Mouse (Mus musculus): Measurements from ENCODE around the gene Lmo2. TPM values are rescaled to one million over a fixed set of nuclear protein-coding genes. Genes with fewer than 3 reads are reported as not detected.

Gene Lmo2
- polyA plus RNA-seq, 1 experiment = 585 TPM

DNA sequence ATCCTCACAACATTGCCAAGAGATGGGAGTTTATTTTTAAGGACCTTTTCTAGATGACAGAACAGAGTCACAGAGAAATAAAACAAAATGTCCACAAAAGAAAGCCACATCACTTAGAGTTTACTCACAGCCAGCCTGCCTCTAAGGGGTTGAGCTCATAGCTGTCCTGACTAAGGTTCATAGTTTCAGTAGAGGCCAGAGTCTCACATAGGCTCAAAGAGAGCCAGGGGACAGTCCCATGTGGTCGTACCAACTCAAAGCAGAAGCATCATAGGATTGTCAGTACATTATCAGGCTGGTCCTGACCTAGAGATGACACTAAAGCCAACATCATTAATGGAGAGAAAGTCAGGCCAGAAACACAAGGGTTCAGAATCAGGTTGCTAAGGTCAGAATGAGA, 19.2 kb upstream of the Lmo2 start:
- no peak for TF ChIP-seq FLI1 (IDR thresholded peaks at IDR 0.05; ENCODE audit: low read length)
- no peak for TF ChIP-seq GATA1 (IDR thresholded peaks at IDR 0.05; ENCODE audit: borderline replicate concordance, low read length)
- Histone ChIP-seq H3K36me3 (replicated peaks; ENCODE audit: low read length) (no peaks in the 10 kb centered on the region), H3K9me3 (no peaks in the 10 kb centered on the region), H3K27me3 (replicated peaks) (no peaks in the 10 kb centered on the region), H3K4me1 (peaks cover 94% of the 10 kb centered on the region), H3K4me3 (replicated peaks) (no peak overlapping the region)

DNA sequence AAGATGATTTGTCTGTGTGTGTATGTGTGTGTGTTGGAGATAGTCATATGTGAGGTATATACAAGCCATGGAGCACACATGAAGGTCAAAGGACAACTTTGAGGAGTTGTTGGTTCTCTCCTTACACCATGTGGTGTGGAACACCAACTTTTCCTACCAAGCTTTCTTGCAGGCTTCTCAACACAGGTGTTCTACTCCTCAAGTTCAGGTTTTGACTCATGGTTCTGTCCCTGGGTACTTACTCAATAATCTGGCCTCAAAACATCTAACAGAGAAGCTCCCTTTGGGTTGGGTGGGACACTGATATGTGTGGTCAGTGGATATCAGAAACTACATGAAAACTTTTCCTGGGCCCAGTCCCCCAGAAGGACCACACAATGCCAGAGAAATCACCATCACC, 18.8 kb upstream of the Lmo2 start:
- Histone ChIP-seq H3K9me3 (no peaks in the 10 kb centered on the region), H3K4me3 (replicated peaks) (no peak overlapping the region), H3K27me3 (replicated peaks) (no peaks in the 10 kb centered on the region), H3K36me3 (replicated peaks; ENCODE audit: low read length) (no peaks in the 10 kb centered on the region), H3K4me1 (peaks cover 94% of the 10 kb centered on the region)
- TF ChIP-seq FLI1 (IDR thresholded peaks at IDR 0.05; ENCODE audit: low read length) = no peak
- no peak for TF ChIP-seq GATA1 (IDR thresholded peaks at IDR 0.05; ENCODE audit: borderline replicate concordance, low read length)

- peaks cover 94% of the 10 kb centered on the region for H3K4me1 ChIP-seq
- H3K4me3 ChIP-seq (replicated peaks) = no peak overlapping the region
- no peaks in the 10 kb centered on the region for H3K9me3 ChIP-seq
- no peaks in the 10 kb centered on the region for H3K27me3 ChIP-seq (replicated peaks)
- H3K36me3 ChIP-seq (replicated peaks; ENCODE audit: low read length) = no peaks in the 10 kb centered on the region
- TF ChIP-seq FLI1 (IDR thresholded peaks at IDR 0.05; ENCODE audit: low read length) = no peak
- no peak for TF ChIP-seq GATA1 (IDR thresholded peaks at IDR 0.05; ENCODE audit: borderline replicate concordance, low read length)
Measured at GRCm38 (mm10) chr2:103941085-103941484, 16.7 kb upstream of the Lmo2 start.

GRCm38 (mm10) chr2:103944859-103945258, 12.9 kb upstream of the Lmo2 start:
- Histone ChIP-seq H3K4me1 (peaks cover 94% of the 10 kb centered on the region), H3K36me3 (replicated peaks; ENCODE audit: low read length) (no peaks in the 10 kb centered on the region), H3K9me3 (no peaks in the 10 kb centered on the region), H3K27me3 (replicated peaks) (no peaks in the 10 kb centered on the region), H3K4me3 (replicated peaks) (peak overlapping the region; percentile 73)
- no peak for TF ChIP-seq GATA1 (IDR thresholded peaks at IDR 0.05; ENCODE audit: borderline replicate concordance, low read length)
- no peak for TF ChIP-seq FLI1 (IDR thresholded peaks at IDR 0.05; ENCODE audit: low read length)

GRCm38 (mm10) chr2:103945571-103946092, 12.2 kb upstream of the Lmo2 start:
- no peaks in the 10 kb centered on the region for H3K27me3 ChIP-seq (replicated peaks)
- no peaks in the 10 kb centered on the region for H3K36me3 ChIP-seq (replicated peaks; ENCODE audit: low read length)
- no peaks in the 10 kb centered on the region for H3K9me3 ChIP-seq
- peaks cover 92% of the 10 kb centered on the region for H3K4me1 ChIP-seq
- TF ChIP-seq FLI1 (IDR thresholded peaks at IDR 0.05; ENCODE audit: low read length) (0 out of 2 replicates have a peak, but pooled peaks have one; percentile 13), GATA1 (IDR thresholded peaks at IDR 0.05; ENCODE audit: borderline replicate concordance, low read length) (no peak)
- H3K4me3 ChIP-seq (replicated peaks) = peak overlapping the region; percentile 92

- Histone ChIP-seq H3K4me3 (replicated peaks) (peak overlapping the region; percentile 40), H3K9me3 (no peaks in the 10 kb centered on the region)
Measured at GRCm38 (mm10) chr2:103946892-103947291, 10.9 kb upstream of the Lmo2 start.

GRCm38 (mm10) chr2:103947982-103948655, 9.7 kb upstream of the Lmo2 start:
- no peaks in the 10 kb centered on the region for H3K36me3 ChIP-seq (replicated peaks; ENCODE audit: low read length)
- no peak overlapping the region for H3K4me3 ChIP-seq (replicated peaks)
- H3K27me3 ChIP-seq (replicated peaks) = no peaks in the 10 kb centered on the region
- H3K4me1 ChIP-seq = peaks cover 95% of the 10 kb centered on the region
- H3K9me3 ChIP-seq = no peaks in the 10 kb centered on the region
- TF ChIP-seq GATA1 (IDR thresholded peaks at IDR 0.05; ENCODE audit: borderline replicate concordance, low read length) = no peak
- TF ChIP-seq FLI1 (IDR thresholded peaks at IDR 0.05; ENCODE audit: low read length) = no peak

More at GRCm38 (mm10) chr2:103946892-103947291, 10.9 kb upstream of the Lmo2 start:
- Histone ChIP-seq H3K4me1 (peaks cover 90% of the 10 kb centered on the region), H3K27me3 (replicated peaks) (no peaks in the 10 kb centered on the region), H3K36me3 (replicated peaks; ENCODE audit: low read length) (no peaks in the 10 kb centered on the region)
- TF ChIP-seq FLI1 (IDR thresholded peaks at IDR 0.05; ENCODE audit: low read length) (no peak), GATA1 (IDR thresholded peaks at IDR 0.05; ENCODE audit: borderline replicate concordance, low read length) (no peak)

GRCm38 (mm10) chr2:103953050-103953835, 4.5 kb upstream of the Lmo2 start:
- Histone ChIP-seq H3K4me3 (replicated peaks) (no peak overlapping the region), H3K36me3 (replicated peaks; ENCODE audit: low read length) (no peaks in the 10 kb centered on the region), H3K4me1 (peaks cover 96% of the 10 kb centered on the region), H3K9me3 (no peaks in the 10 kb centered on the region), H3K27me3 (replicated peaks) (no peaks in the 10 kb centered on the region)
- TF ChIP-seq FLI1 (IDR thresholded peaks at IDR 0.05; ENCODE audit: low read length) (no peak), GATA1 (IDR thresholded peaks at IDR 0.05; ENCODE audit: borderline replicate concordance, low read length) (no peak)

DNA sequence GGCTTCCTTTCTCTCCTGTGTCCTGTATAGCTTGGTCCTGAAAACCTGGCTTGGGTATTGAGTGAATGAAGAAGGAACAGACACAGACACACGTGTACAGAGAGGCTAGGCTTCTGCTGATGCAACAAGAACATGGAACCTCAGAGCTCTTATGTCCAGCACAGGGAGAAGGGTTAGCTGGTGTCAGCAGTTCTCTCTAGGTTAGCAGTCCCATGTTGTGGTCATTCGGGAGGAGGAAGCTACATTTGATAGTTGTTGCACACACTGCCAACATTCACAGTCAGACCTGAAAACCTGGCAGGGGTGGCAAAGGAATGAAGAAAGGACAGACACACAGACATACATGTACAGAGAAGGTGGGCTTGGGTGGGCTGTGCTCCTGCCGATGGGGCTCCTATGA, 2.1 kb upstream of the Lmo2 start:
- no peaks in the 10 kb centered on the region for H3K27me3 ChIP-seq (replicated peaks)
- TF ChIP-seq GATA1 (IDR thresholded peaks at IDR 0.05; ENCODE audit: borderline replicate concordance, low read length) = no peak
- TF ChIP-seq FLI1 (IDR thresholded peaks at IDR 0.05; ENCODE audit: low read length) = no peak
- H3K36me3 ChIP-seq (replicated peaks; ENCODE audit: low read length) = no peaks in the 10 kb centered on the region
- H3K4me1 ChIP-seq = peaks cover 98% of the 10 kb centered on the region
- H3K9me3 ChIP-seq = no peaks in the 10 kb centered on the region
- H3K4me3 ChIP-seq (replicated peaks) = peak overlapping the region; percentile 46

GRCm38 (mm10) chr2:103956867-103957266, 919 bp upstream of the Lmo2 start:
- Histone ChIP-seq H3K4me3 (replicated peaks) (peak overlapping the region; percentile 71), H3K36me3 (replicated peaks; ENCODE audit: low read length) (peaks cover 3% of the 10 kb centered on the region), H3K9me3 (no peaks in the 10 kb centered on the region), H3K4me1 (peaks cover 100% of the 10 kb centered on the region), H3K27me3 (replicated peaks) (no peaks in the 10 kb centered on the region)
- no peak for TF ChIP-seq GATA1 (IDR thresholded peaks at IDR 0.05; ENCODE audit: borderline replicate concordance, low read length)
- no peak for TF ChIP-seq FLI1 (IDR thresholded peaks at IDR 0.05; ENCODE audit: low read length)
